Mouse (Mus musculus) megakaryocyte-erythroid progenitor cell, adult 5-6 weeks (primary cell): ENCODE data around the gene Bmp4. TPM values are rescaled to one million over a fixed set of nuclear protein-coding genes. Genes with fewer than 3 reads are reported as not detected.

Experiments
- ATAC-seq: replicated peaks from 2 replicates; pipeline ENCODE4 v1.8.0; 2016; ENCODE audit warnings: mild to moderate bottlenecking, inconsistent platforms; ENCODE audit not compliant: severe bottlenecking, poor library complexity, low FRiP score, low TSS enrichment
- total RNA-seq, 2 experiments: library from RNA; stranded (forward) in 1 of 2; stranded (reverse) in 1 of 2; fragments of 200-1000, 215-1000 nt in 1 of 2; fragments of >200 nt in 1 of 2; fragmentation: Nextera tagmentation in 1 of 2; gene quantifications; 2 replicates each; pipeline ENCODE4 v1.2.3; 2014 to 2017

Gene Bmp4
- total RNA-seq, 2 experiments from 2014 or later, result not detected

- no peak for ATAC-seq
Observed at GRCm38 (mm10) chr14:46386478-46387356, 3.8 kb downstream of the Bmp4 start.

- no peak for ATAC-seq
Observed at GRCm38 (mm10) chr14:46385701-46386477, 4.6 kb downstream of the Bmp4 start.

GRCm38 (mm10) chr14:46384946-46385691 is 5.3 kb downstream of the Bmp4 start:
- no peak for ATAC-seq

GRCm38 (mm10) chr14:46381457-46381856 is 9.0 kb downstream of the Bmp4 start:
- no peak for ATAC-seq

- no peak for ATAC-seq
Observed at GRCm38 (mm10) chr14:46380286-46380721, 10.2 kb downstream of the Bmp4 start.

- no peak for ATAC-seq
Observed at GRCm38 (mm10) chr14:46379285-46379684, 11.2 kb downstream of the Bmp4 start, which contains the start of gene Gm15217. Gene Gm15217, plus strand, starts transcription at chr14:46379414.

GRCm38 (mm10) chr14:46375796-46376195 is 14.7 kb downstream of the Bmp4 start:
- no peak for ATAC-seq

- ATAC-seq, result no peak
Observed at GRCm38 (mm10) chr14:46372452-46372851, 18.0 kb downstream of the Bmp4 start.

GRCm38 (mm10) chr14:46363209-46363608 is 27.3 kb downstream of the Bmp4 start:
- ATAC-seq, result no peak

GRCm38 (mm10) chr14:46357696-46358095 is 32.8 kb downstream of the Bmp4 start:
- no peak for ATAC-seq

GRCm38 (mm10) chr14:46357286-46357685 is 33.2 kb downstream of the Bmp4 start:
- no peak for ATAC-seq

- ATAC-seq, result no peak
Observed at GRCm38 (mm10) chr14:46344750-46345149, 45.7 kb downstream of the Bmp4 start.

- no peak for ATAC-seq
Observed at GRCm38 (mm10) chr14:46338801-46339200, 51.7 kb downstream of the Bmp4 start.

Other genes starting within 250 kb of the Bmp4 start
- gene Gm15217, start 11.3 kb downstream of the Bmp4 start, total RNA-seq (2014; fragmentation: Nextera tagmentation), result not detected in 2 replicates
- gene Gm15217, start 11.3 kb downstream of the Bmp4 start, total RNA-seq (2017), result not detected in 2 replicates